Mouse (Mus musculus): ENCODE measurements around the gene Ifi214.

GRCm38 (mm10) chr1:173579079-173579478, 43.3 kb upstream of the Ifi214 start:
- TF ChIP-seq CTCF (IDR thresholded peaks at IDR 0.05; ENCODE audit: extremely low read depth, insufficient read depth, low read length) (no peak), POLR2A (IDR thresholded peaks at IDR 0.05; ENCODE audit: extremely low read depth, insufficient read depth, low read length) (no peak)
